Mouse (Mus musculus) forebrain, embryonic 14.5 days (tissue): ENCODE results near the gene Dock2. TPM values are rescaled to one million over a fixed set of nuclear protein-coding genes. Genes with fewer than 3 reads are reported as not detected.

Experiments used
- ATAC-seq: fragments of 200-750 bp; cut with Nextera tagmentation; 2 replicates; pipeline ENCODE4 v1.8.0; 2017; ENCODE audit warnings: mild to moderate bottlenecking, moderate library complexity
- DNase-seq: peaks from one replicate; pipeline ENCODE4 v3.0.0-alpha.2; 2015; ENCODE audit warnings: low spot score
- H3K27ac ChIP-seq: fragments of 300-500 bp; sonication (generic); 2 replicates; pipeline ENCODE4 v1.5.1; 2014; ENCODE audit warnings: low read depth, mild to moderate bottlenecking, control low read depth, low read length, moderate library complexity
- H3K27me3 ChIP-seq: fragments of 300-500 bp; sonication (generic); replicated peaks from 2 replicates; pipeline ENCODE4 v1.6.1; 2014; ENCODE audit warnings: low read length, control low read depth, mixed read lengths; ENCODE audit not compliant: control insufficient read depth, insufficient read depth
- H3K36me3 ChIP-seq: fragments of 300-500 bp; sonication (generic); 2 replicates; pipeline ENCODE4 v1.6.1; 2014; ENCODE audit warnings: low read length, control low read depth; ENCODE audit not compliant: control insufficient read depth, insufficient read depth
- H3K4me1 ChIP-seq: fragments of 300-500 bp; sonication (generic); 2 replicates; pipeline ENCODE4 v1.6.1; 2014; ENCODE audit warnings: antibody characterized with exemption, low read length, control low read depth; ENCODE audit not compliant: control insufficient read depth, insufficient read depth
- H3K4me2 ChIP-seq: fragments of 300-500 bp; sonication (generic); 2 replicates; pipeline ENCODE4 v1.6.1; 2014; ENCODE audit warnings: mild to moderate bottlenecking, control low read depth, low read length
- H3K4me3 ChIP-seq: fragments of 300-500 bp; sonication (generic); 2 replicates; pipeline ENCODE4 v1.5.1; 2014; ENCODE audit warnings: low read depth, low read length, control low read depth
- H3K9ac ChIP-seq: fragments of 300-500 bp; sonication (generic); 2 replicates; pipeline ENCODE4 v1.6.1; 2014; ENCODE audit warnings: mild to moderate bottlenecking, low read length, control low read depth, moderate library complexity
- H3K9me3 ChIP-seq: fragments of 300-500 bp; sonication (generic); replicated peaks from 2 replicates; pipeline ENCODE4 v1.6.1; 2016; ENCODE audit warnings: low read length, control low read depth, mixed read lengths; ENCODE audit not compliant: control insufficient read depth
- WGBS: fragments of 180-500 bp; shearing (Covaris S2); extraction: QIAGEN DNeasy Blood & Tissue Kit; methylation state at CpG from one replicate; pipeline ENCODE4 v1.1.7; 2014; 5-methylcytosine and 5-hydroxymethylcytosine counted together
- polyA plus RNA-seq: library from polyadenylated mRNA; unstranded; fragments of >200 nt; fragmentation: Nextera tagmentation; extraction: Ambion mirVana; gene quantifications from 2 replicates; pipeline ENCODE4 v1.2.1, GENCODE M21; 2014

The Dock2 gene
- polyA plus RNA-seq, 1 experiment from 2014 or later: 0.37 TPM

GRCm38 (mm10) chr11:34178752-34179151 lies 604.9 kb downstream of the Dock2 start:
- no peaks in the 10 kb centered on the region for H3K36me3 ChIP-seq
- DNase-seq (no peak), ATAC-seq (no peak)
- no peak overlapping the region for H3K27ac ChIP-seq
- no peak overlapping the region for H3K4me3 ChIP-seq
- H3K9me3 ChIP-seq: no peaks in the 10 kb centered on the region
- 80% methylated on average over 2 of the region's 2 CpGs for WGBS
- no peaks in the 10 kb centered on the region for H3K27me3 ChIP-seq
- H3K4me1 ChIP-seq: peaks cover 6% of the 10 kb centered on the region; the same call in 1 of the 2 replicates
- H3K4me2 ChIP-seq: no peak overlapping the region
- H3K9ac ChIP-seq: no peak overlapping the region

Other genes with a start within 250 kb of the Dock2 start
- gene Spdl1, start 49.7 kb upstream of the Dock2 start, polyA plus RNA-seq: 10.2 and 11.4 TPM in 2 replicates